Mouse (Mus musculus) CH12.LX (cell line): ENCODE measurements around the gene Uap1. TPM values are rescaled to one million over a fixed set of nuclear protein-coding genes. Genes with fewer than 3 reads are reported as not detected.

Experiments used
- DNase-seq: peaks from one replicate; pipeline ENCODE4 v3.0.0-alpha.2; 2013; ENCODE audit errors: extremely low read depth
- H3K27ac ChIP-seq: 2 replicates; pipeline ENCODE4 v1.5.1; 2012; ENCODE audit warnings: low read depth, mild to moderate bottlenecking, control low read depth, moderate library complexity; ENCODE audit not compliant: insufficient read depth
- H3K27me3 ChIP-seq: replicated peaks from 2 replicates; pipeline ENCODE3; 2012; ENCODE audit warnings: inconsistent platforms
- H3K36me3 ChIP-seq, 2 experiments: replicated peaks in 1 of 2; 2 replicates each; pipeline versions ENCODE3 to v1.6.1; 2012; ENCODE audit warnings: inconsistent platforms in 1 of 2, low read length in 1 of 2, mild to moderate bottlenecking in 1 of 2, mixed read lengths in 1 of 2, moderate library complexity in 1 of 2; ENCODE audit not compliant: control insufficient read depth in 1 of 2, insufficient read depth in 1 of 2
- H3K4me1 ChIP-seq, 2 experiments: 2 replicates each; pipeline ENCODE4 v1.6.1; 2012; ENCODE audit warnings: inconsistent platforms in 1 of 2, moderate library complexity in 1 of 2; ENCODE audit not compliant: insufficient read depth in 2 of 2, control insufficient read depth in 1 of 2
- H3K4me2 ChIP-seq: 2 replicates; pipeline ENCODE4 v1.6.1; 2012; ENCODE audit warnings: low read depth, mild to moderate bottlenecking, control low read depth; ENCODE audit not compliant: poor library complexity, insufficient read depth, severe bottlenecking
- H3K4me3 ChIP-seq, 3 experiments: fragments of 150-350 bp in 1 of 3; sonication (generic) in 1 of 3; replicated peaks in 1 of 3; 2 replicates each; pipeline versions ENCODE3 to v1.5.1; 2011 to 2012; ENCODE audit warnings: low read depth in 2 of 3, low read length in 2 of 3, mild to moderate bottlenecking in 2 of 3, moderate library complexity in 2 of 3, control low read depth in 1 of 3, improper control_type of control experiment in 1 of 3, inconsistent platforms in 1 of 3, mixed read lengths in 1 of 3; ENCODE audit not compliant: poor library complexity in 1 of 3
- H3K79me2 ChIP-seq: replicated peaks from 2 replicates; pipeline ENCODE4 v1.6.1; 2012; ENCODE audit warnings: mild to moderate bottlenecking, moderate library complexity; ENCODE audit not compliant: control insufficient read depth, poor library complexity, insufficient read depth, severe bottlenecking; ENCODE audit errors: extremely low read depth
- H3K9ac ChIP-seq: 2 replicates; pipeline ENCODE4 v1.6.1; 2012; ENCODE audit warnings: low read depth, mild to moderate bottlenecking, control low read depth, moderate library complexity; ENCODE audit not compliant: insufficient read depth
- H3K9me3 ChIP-seq: replicated peaks from 2 replicates; pipeline ENCODE3; 2012; ENCODE audit warnings: low read length, inconsistent platforms, mixed read lengths
- BHLHE40 ChIP-seq: IDR thresholded peaks from 2 replicates; pipeline ENCODE4 v1.6.1; 2011; ENCODE audit warnings: mild to moderate bottlenecking, low read depth, low read length, improper control_type of control experiment
- CHD1 ChIP-seq: IDR thresholded peaks from 2 replicates; pipeline ENCODE4 v1.6.1; 2012; ENCODE audit warnings: low read depth, low read length, improper control_type of control experiment, inconsistent platforms
- CHD2 ChIP-seq: IDR thresholded peaks from 2 replicates; pipeline ENCODE4 v1.6.1; 2011; ENCODE audit warnings: low read length, improper control_type of control experiment
- CTCF ChIP-seq, 2 experiments: IDR thresholded peaks in 1 of 2; conservative IDR thresholded peaks in 1 of 2; 2 replicates each; pipeline ENCODE4 v1.5.1; 2011 to 2012; ENCODE audit warnings: low read depth in 2 of 2, low read length in 2 of 2, improper control_type of control experiment in 1 of 2, inconsistent platforms in 1 of 2, mild to moderate bottlenecking in 1 of 2, moderate library complexity in 1 of 2
- E2F4 ChIP-seq: IDR thresholded peaks from 2 replicates; pipeline ENCODE4 v1.6.1; 2011; ENCODE audit warnings: low read depth, low read length, improper control_type of control experiment; ENCODE audit not compliant: insufficient replicate concordance
- ELF1 ChIP-seq: IDR thresholded peaks from 2 replicates; pipeline ENCODE4 v1.6.1; 2014; ENCODE audit warnings: low read depth, mild to moderate bottlenecking, inconsistent platforms, low read length, improper control_type of control experiment
- EP300 ChIP-seq: IDR thresholded peaks from 2 replicates; pipeline ENCODE4 v1.6.1; 2011; ENCODE audit warnings: low read length, improper control_type of control experiment
- ETS1 ChIP-seq: conservative IDR thresholded peaks from 2 replicates; pipeline ENCODE4 v1.6.1; 2012; ENCODE audit warnings: low read depth, mild to moderate bottlenecking, inconsistent platforms, low read length, improper control_type of control experiment, moderate library complexity
- GABPA ChIP-seq: IDR thresholded peaks from 2 replicates; pipeline ENCODE4 v1.6.1; 2012; ENCODE audit warnings: low read depth, low read length, improper control_type of control experiment, inconsistent platforms; ENCODE audit not compliant: insufficient replicate concordance
- HCFC1 ChIP-seq: IDR thresholded peaks from 2 replicates; pipeline ENCODE4 v1.6.1; 2012; ENCODE audit warnings: low read depth, mild to moderate bottlenecking, inconsistent platforms, low read length, improper control_type of control experiment
- IRF4 ChIP-seq: IDR thresholded peaks from 2 replicates; pipeline ENCODE4 v1.6.1; 2014; ENCODE audit warnings: low read depth, mild to moderate bottlenecking, inconsistent platforms, low read length, improper control_type of control experiment
- JUN ChIP-seq: IDR thresholded peaks from 2 replicates; pipeline ENCODE4 v1.6.1; 2011; ENCODE audit warnings: low read depth, mild to moderate bottlenecking, low read length, improper control_type of control experiment, moderate library complexity; ENCODE audit not compliant: insufficient read depth
- JUND ChIP-seq: conservative IDR thresholded peaks from 2 replicates; pipeline ENCODE4 v1.6.1; 2011; ENCODE audit warnings: low read depth, low read length, improper control_type of control experiment
- KAT2A ChIP-seq: IDR thresholded peaks from 2 replicates; pipeline ENCODE4 v1.6.1; 2012; ENCODE audit warnings: low read length, improper control_type of control experiment, inconsistent platforms; ENCODE audit not compliant: insufficient replicate concordance
- MAFK ChIP-seq: IDR thresholded peaks from 2 replicates; pipeline ENCODE4 v1.6.1; 2011; ENCODE audit warnings: low read length, improper control_type of control experiment; ENCODE audit not compliant: insufficient replicate concordance
- MAX ChIP-seq: IDR thresholded peaks from 2 replicates; pipeline ENCODE4 v1.6.1; 2011; ENCODE audit warnings: low read length, improper control_type of control experiment
- MAZ ChIP-seq: IDR thresholded peaks from 2 replicates; pipeline ENCODE4 v1.6.1; 2012; ENCODE audit warnings: low read depth, mild to moderate bottlenecking, inconsistent platforms, low read length, improper control_type of control experiment, moderate library complexity
- MEF2A ChIP-seq: IDR thresholded peaks from 2 replicates; pipeline ENCODE4 v1.6.1; 2014; ENCODE audit warnings: low read depth, mild to moderate bottlenecking, inconsistent platforms, low read length, improper control_type of control experiment, borderline replicate concordance
- MXI1 ChIP-seq: IDR thresholded peaks from 2 replicates; pipeline ENCODE4 v1.6.1; 2011; ENCODE audit warnings: mild to moderate bottlenecking, low read depth, low read length, improper control_type of control experiment
- MYC ChIP-seq: IDR thresholded peaks from 2 replicates; pipeline ENCODE4 v1.6.1; 2011; ENCODE audit warnings: low read depth, mild to moderate bottlenecking, improper control_type of control experiment, low read length
- NELFE ChIP-seq: IDR thresholded peaks from 2 replicates; pipeline ENCODE4 v1.6.1; 2011; ENCODE audit warnings: low read depth, low read length, improper control_type of control experiment
- NRF1 ChIP-seq: IDR thresholded peaks from 2 replicates; pipeline ENCODE4 v1.6.1; 2014; ENCODE audit warnings: low read depth, mild to moderate bottlenecking, inconsistent platforms, low read length, improper control_type of control experiment, moderate library complexity
- PAX5 ChIP-seq: IDR thresholded peaks from 2 replicates; pipeline ENCODE4 v1.6.1; 2012; ENCODE audit warnings: low read length, inconsistent platforms, mixed read lengths
- POLR2A ChIP-seq: IDR thresholded peaks from 2 replicates; pipeline ENCODE4 v1.6.1; 2011; ENCODE audit warnings: low read depth, mild to moderate bottlenecking, improper control_type of control experiment, low read length
- POLR2AphosphoS2 ChIP-seq: IDR thresholded peaks from 2 replicates; pipeline ENCODE4 v1.6.1; 2011; ENCODE audit warnings: low read depth, low read length, improper control_type of control experiment
- RAD21 ChIP-seq: IDR thresholded peaks from 2 replicates; pipeline ENCODE4 v1.6.1; 2011; ENCODE audit warnings: low read depth, mild to moderate bottlenecking, low read length, improper control_type of control experiment, moderate library complexity
- RCOR1 ChIP-seq: conservative IDR thresholded peaks from 2 replicates; pipeline ENCODE4 v1.6.1; 2012; ENCODE audit warnings: low read depth, mild to moderate bottlenecking, inconsistent platforms, low read length, improper control_type of control experiment
- SIN3A ChIP-seq: IDR thresholded peaks from 2 replicates; pipeline ENCODE4 v1.6.1; 2012; ENCODE audit warnings: low read length, improper control_type of control experiment, inconsistent platforms
- SMC3 ChIP-seq: IDR thresholded peaks from 2 replicates; pipeline ENCODE4 v1.6.1; 2011; ENCODE audit warnings: low read depth, low read length, improper control_type of control experiment
- TBP ChIP-seq: conservative IDR thresholded peaks from 2 replicates; pipeline ENCODE4 v1.6.1; 2011; ENCODE audit warnings: low read depth, low read length, improper control_type of control experiment
- TCF12 ChIP-seq: IDR thresholded peaks from 2 replicates; pipeline ENCODE4 v1.6.1; 2014; ENCODE audit warnings: low read depth, mild to moderate bottlenecking, inconsistent platforms, low read length, improper control_type of control experiment
- UBTF ChIP-seq: IDR thresholded peaks from 2 replicates; pipeline ENCODE4 v1.6.1; 2012; ENCODE audit warnings: low read depth, mild to moderate bottlenecking, inconsistent platforms, low read length, improper control_type of control experiment, moderate library complexity
- USF1 ChIP-seq: IDR thresholded peaks from 2 replicates; pipeline ENCODE4 v1.6.1; 2014; ENCODE audit warnings: low read depth, mild to moderate bottlenecking, inconsistent platforms, low read length, improper control_type of control experiment
- USF2 ChIP-seq: conservative IDR thresholded peaks from 2 replicates; pipeline ENCODE4 v1.6.1; 2011; ENCODE audit warnings: low read depth, low read length, improper control_type of control experiment
- ZC3H11A ChIP-seq: IDR thresholded peaks from 2 replicates; pipeline ENCODE4 v1.6.1; 2012; ENCODE audit warnings: low read depth, mild to moderate bottlenecking, inconsistent platforms, low read length, improper control_type of control experiment
- ZKSCAN1 ChIP-seq: IDR thresholded peaks from 2 replicates; pipeline ENCODE4 v1.6.1; 2012; ENCODE audit warnings: low read depth, inconsistent platforms, low read length, improper control_type of control experiment, borderline replicate concordance
- ZMIZ1 ChIP-seq: IDR thresholded peaks from 2 replicates; pipeline ENCODE4 v1.6.1; 2012; ENCODE audit warnings: low read depth, mild to moderate bottlenecking, inconsistent platforms, low read length, improper control_type of control experiment
- ZNF384 ChIP-seq: IDR thresholded peaks from 2 replicates; pipeline ENCODE4 v1.6.1; 2012; ENCODE audit warnings: low read depth, low read length, improper control_type of control experiment, inconsistent platforms
- dilution Hi-C: fragments of 300-500 bp; cut with MboI; formaldehyde crosslinking; loops from 2 replicates; pipeline ENCODE4 v1.14.3; 2020; ENCODE audit warnings: low sequenced_read_pairs; ENCODE audit not compliant: extremely low pct_unique_long_range_greater_than_20kb, extremely low pct_ligation_motif_present
- in situ Hi-C: fragments of 300-500 bp; cut with MboI; formaldehyde crosslinking; loops from 3 replicates; pipeline ENCODE4 v1.14.3; 2019; ENCODE audit warnings: low sequenced_read_pairs, low pct_ligation_motif_present, low pct_unique_long_range_greater_than_20kb, mixed read lengths
- polyA plus RNA-seq: library from polyadenylated mRNA; unstranded; fragments of >175 nt; gene quantifications from 2 replicates; pipeline ENCODE4 v1.2.1, GENCODE M21; 2012; ENCODE audit warnings: low read depth; ENCODE audit not compliant: insufficient read length
- total RNA-seq, 2 experiments: library from RNA; depleted of rRNA; stranded (reverse); fragments of 300-350 nt in 1 of 2; fragments of >200 nt in 1 of 2; gene quantifications; 2 replicates each; pipeline ENCODE4 v1.2.3; 2012 to 2014

Uap1 gene
- total and polyA plus RNA-seq, 3 experiments: 32.7 to 46.3 (median 34.1) TPM

DNA sequence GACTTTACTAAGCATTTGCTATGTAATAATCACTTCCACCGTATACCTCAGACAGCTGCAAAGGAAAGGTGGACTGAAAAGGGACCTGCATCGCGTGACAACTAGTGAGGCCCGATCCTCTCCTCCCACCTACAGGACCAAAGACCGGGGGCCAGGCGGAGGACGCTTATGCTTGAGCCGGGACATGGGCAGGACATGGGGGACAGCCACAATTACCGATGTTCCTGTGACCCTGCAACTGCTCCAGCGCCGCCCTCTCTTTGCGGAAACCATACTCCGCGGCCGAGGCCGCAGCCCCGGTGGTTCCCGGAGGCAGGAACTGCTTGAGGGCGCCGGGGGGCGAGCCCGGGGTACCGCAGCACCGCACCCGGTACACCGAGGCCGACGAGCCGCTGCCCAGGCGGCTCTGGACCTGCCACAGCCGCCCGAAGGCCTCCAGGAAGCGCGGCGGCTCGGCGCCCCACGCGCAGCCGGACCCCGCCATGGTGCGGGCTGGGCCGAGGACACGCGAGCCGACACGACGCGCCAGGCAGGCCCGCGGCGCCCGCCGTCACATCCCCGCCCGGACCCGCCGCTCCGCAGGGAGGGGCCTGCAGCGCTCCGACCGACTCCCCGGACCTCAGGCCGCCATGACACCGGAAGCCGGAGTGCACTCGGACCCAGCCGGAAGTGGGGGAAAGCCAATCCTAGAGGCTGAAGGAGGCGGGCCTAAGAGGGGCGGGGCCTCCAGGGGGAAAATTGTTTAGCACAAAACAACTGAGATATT is 40.2 kb upstream of the Uap1 start, which contains the start of gene Uhmk1:
Gene Uhmk1, minus strand, starts transcription at position 641 of the 766 bp plus-strand sequence.
- H3K27ac ChIP-seq: peak within 1 kb of the TSS; percentile 51
- peaks cover 23% of the 10 kb centered on the region for H3K79me2 ChIP-seq
- TF ChIP-seq MYC (no peak), SMC3 (no peak), HCFC1 (peak; percentile 77), JUND (no peak), POLR2A (peak; percentile 76), ZMIZ1 (0 out of 2 replicates have a peak, but pooled peaks have one; percentile 43), EP300 (no peak), MAZ (peak; percentile 61; the same call in 1 of the 2 replicates), ETS1 (no peak), UBTF (no peak; the same call in 1 of the 2 replicates), BHLHE40 (no peak), E2F4 (no peak), JUN (no peak), SIN3A (no peak), MAX (no peak), MAFK (no peak), ZNF384 (no peak), IRF4 (0 out of 2 replicates have a peak, but pooled peaks have one; percentile 12), CHD1 (no peak; the same call in 1 of the 2 replicates), KAT2A (peak; percentile 52; the same call in 1 of the 2 replicates), MXI1 (no peak), MEF2A (no peak), ZC3H11A (no peak), USF2 (no peak), RAD21 (no peak), USF1 (no peak), CHD2 (no peak), NRF1 (peak; percentile 41; the same call in 1 of the 2 replicates), CTCF (conservative IDR thresholded peaks at IDR 0.05 in 1 of 2, IDR thresholded peaks at IDR 0.05 in 1 of 2; ENCODE audit: low read depth in 2 of 2, low read length in 2 of 2) (no peak), NELFE (peak; percentile 64), ELF1 (peak; percentile 88), POLR2AphosphoS2 (no peak), RCOR1 (no peak), PAX5 (no peak), ZKSCAN1 (no peak), TBP (peak; percentile 73; the same call in 1 of the 2 replicates), GABPA (no peak), TCF12 (peak; percentile 88)
- TF ChIP-seq, all 38 proteins: peak for 11
- peak; percentile 92 for DNase-seq
- no peaks in the 10 kb centered on the region for H3K9me3 ChIP-seq
- H3K4me1 ChIP-seq: peaks cover 0 to 18% of the 10 kb centered on the region in 2 experiments; a peak in 2 of 4 replicates
- dilution Hi-C loops: no loop called here
- H3K36me3 ChIP-seq: peaks cover 16 to 23% of the 10 kb centered on the region in 2 experiments
- peak within 1 kb of the TSS; percentile 87 for H3K9ac ChIP-seq
- H3K27me3 ChIP-seq: no peaks in the 10 kb centered on the region
- peak within 1 kb of the TSS; percentile 73 to 88 (median 87) for H3K4me3 ChIP-seq
- peak within 1 kb of the TSS; percentile 98 for H3K4me2 ChIP-seq
- in situ Hi-C loops: loop anchor here (10.0 kb wide), 1 partner anchor 390 kb away; no protein-coding TSS in a partner anchor
